Mouse (Mus musculus) intestine, embryonic 16.5 days (tissue): ENCODE data around the gene Sox18. TPM values are rescaled to one million over a fixed set of nuclear protein-coding genes. Genes with fewer than 3 reads are reported as not detected.

Source experiments
- ATAC-seq: fragments of 200-750 bp; cut with Nextera tagmentation; 2 replicates; pipeline ENCODE4 v1.8.0; 2017; ENCODE audit warnings: moderate TSS enrichment, moderate library complexity
- H3K27ac ChIP-seq: fragments of 300-500 bp; sonication (generic); 2 replicates; pipeline ENCODE4 v1.5.1; 2014; ENCODE audit warnings: mild to moderate bottlenecking, low read length
- H3K27me3 ChIP-seq: fragments of 300-500 bp; sonication (generic); replicated peaks from 2 replicates; pipeline ENCODE4 v1.6.1; 2014; ENCODE audit warnings: low read length, control low read depth, mixed read lengths; ENCODE audit not compliant: control insufficient read depth, insufficient read depth
- H3K36me3 ChIP-seq: fragments of 300-500 bp; sonication (generic); 2 replicates; pipeline ENCODE4 v1.6.1; 2014; ENCODE audit warnings: low read length, control low read depth; ENCODE audit not compliant: control insufficient read depth, insufficient read depth
- H3K4me1 ChIP-seq: fragments of 300-500 bp; sonication (generic); 2 replicates; pipeline ENCODE4 v1.6.1; 2014; ENCODE audit warnings: low read length, control low read depth, mixed read lengths; ENCODE audit not compliant: control insufficient read depth, insufficient read depth
- H3K4me2 ChIP-seq: fragments of 300-500 bp; sonication (generic); 2 replicates; pipeline ENCODE4 v1.6.1; 2014; ENCODE audit warnings: low read depth, low read length, control low read depth
- H3K4me3 ChIP-seq: fragments of 300-500 bp; sonication (generic); 2 replicates; pipeline ENCODE4 v1.5.1; 2014; ENCODE audit warnings: mild to moderate bottlenecking, low read length
- H3K9ac ChIP-seq: fragments of 300-500 bp; sonication (generic); 2 replicates; pipeline ENCODE4 v1.6.1; 2014; ENCODE audit warnings: low read depth, low read length
- H3K9me3 ChIP-seq: fragments of 300-500 bp; sonication (generic); 2 replicates; pipeline ENCODE4 v1.6.1; 2016; ENCODE audit warnings: low read length, control low read depth; ENCODE audit not compliant: control insufficient read depth
- whole genome bisulfite sequencing: fragments of 180-500 bp; shearing (Covaris S2); extraction: QIAGEN DNeasy Blood & Tissue Kit; methylation state at CpG from one replicate; pipeline ENCODE4 v1.1.7; 2014; 5-methylcytosine and 5-hydroxymethylcytosine counted together
- polyA plus RNA-seq: library from polyadenylated mRNA; unstranded; fragments of >200 nt; fragmentation: Nextera tagmentation; extraction: Ambion mirVana; gene quantifications from 2 replicates; pipeline ENCODE4 v1.2.1, GENCODE M21; 2015

Sox18 gene
- polyA plus RNA-seq, 1 experiment from 2014 or later = 30.1 TPM

GRCm38 (mm10) chr2:181695776-181696175, 24.3 kb upstream of the Sox18 start:
- Histone ChIP-seq H3K9me3 (no peaks in the 10 kb centered on the region), H3K4me2 (no peak overlapping the region), H3K4me1 (peaks cover 13% of the 10 kb centered on the region), H3K9ac (no peak overlapping the region), H3K27me3 (no peaks in the 10 kb centered on the region), H3K27ac (no peak overlapping the region), H3K36me3 (no peaks in the 10 kb centered on the region), H3K4me3 (no peak overlapping the region)
- WGBS = 68% methylated on average over 1 of the region's 1 CpGs
- ATAC-seq = no peak

DNA sequence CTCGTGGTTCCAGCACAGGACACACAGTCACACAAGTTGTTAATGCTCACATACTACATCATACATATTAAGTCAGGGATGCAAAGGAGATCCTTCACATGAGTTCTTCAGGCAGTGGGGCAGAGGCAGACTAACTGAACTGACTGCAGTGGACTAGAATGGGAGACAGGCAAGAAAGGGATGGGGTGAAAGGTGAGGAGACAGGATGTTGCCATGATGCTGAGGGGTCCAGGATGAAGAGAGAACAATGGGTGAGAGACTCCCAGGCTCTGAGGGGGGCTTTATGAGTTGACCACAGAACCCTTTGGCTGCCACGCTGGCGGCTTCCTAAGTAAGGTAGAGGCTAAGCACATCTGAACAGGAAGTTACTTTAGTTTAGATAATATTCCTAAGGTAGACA, 23.1 kb upstream of the Sox18 start:
- H3K27ac ChIP-seq = no peak overlapping the region
- H3K9ac ChIP-seq = no peak overlapping the region
- peaks cover 13% of the 10 kb centered on the region for H3K4me1 ChIP-seq
- no peaks in the 10 kb centered on the region for H3K9me3 ChIP-seq
- ATAC-seq = peak; percentile 6; the same call in 1 of the 2 replicates
- no peak overlapping the region for H3K4me3 ChIP-seq
- H3K27me3 ChIP-seq = no peaks in the 10 kb centered on the region
- no peaks in the 10 kb centered on the region for H3K36me3 ChIP-seq
- 81% methylated on average over 3 of the region's 3 CpGs for WGBS
- H3K4me2 ChIP-seq = no peak overlapping the region; the same call in 1 of the 2 replicates

DNA sequence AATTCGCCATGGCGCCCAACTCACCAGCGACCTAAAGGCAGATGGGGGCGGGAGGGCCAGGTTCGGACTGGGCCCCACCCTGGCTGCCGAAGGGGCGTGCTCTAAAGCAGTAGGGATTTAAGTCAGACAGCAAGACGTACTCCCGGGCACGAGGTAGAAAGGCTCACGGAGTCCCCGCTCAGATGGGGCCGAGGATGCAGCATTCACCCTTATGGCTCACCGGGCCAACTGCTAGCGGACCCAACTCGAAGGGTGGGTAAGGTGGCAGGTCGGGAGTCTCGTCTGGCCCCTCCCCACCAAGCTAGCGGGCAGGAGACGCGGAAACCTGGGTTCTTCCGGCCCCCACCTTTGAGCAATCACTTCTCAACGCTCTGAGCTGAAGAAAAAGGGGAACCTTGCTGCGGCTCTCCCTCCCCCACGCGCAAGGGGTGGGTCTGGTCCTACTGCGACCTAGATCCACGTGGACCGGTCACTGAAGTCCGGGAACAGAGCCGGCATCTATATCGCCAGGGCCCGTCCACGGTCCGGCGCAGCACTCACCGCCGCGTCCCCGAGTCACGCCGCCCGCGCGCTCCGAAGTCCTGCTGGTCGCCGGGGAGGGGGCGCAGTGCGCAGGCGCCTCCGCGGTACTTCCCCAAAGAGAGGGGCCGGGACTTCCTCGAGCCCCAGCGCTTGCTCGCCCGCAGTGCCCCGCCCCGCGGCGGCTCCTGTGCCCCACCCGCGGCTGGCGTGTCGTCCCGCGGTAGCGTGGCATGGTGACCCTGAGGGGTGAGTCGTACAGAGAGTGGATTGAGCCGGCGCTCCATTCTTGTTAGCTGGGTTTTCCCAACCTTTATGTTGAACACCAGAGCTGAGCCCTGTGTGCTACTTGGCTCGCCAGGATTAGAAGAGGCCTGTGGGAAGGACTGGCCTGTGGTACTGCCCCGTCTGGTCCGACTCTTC, 22.2 kb upstream of the Sox18 start, which contains the start of gene Rgs19:
Gene Rgs19 (minus strand): TSS at position 639 of the 942 bp plus-strand sequence.
- Histone ChIP-seq H3K9ac (peak within 1 kb of the TSS; percentile 83), H3K4me3 (peak within 1 kb of the TSS; percentile 74), H3K4me2 (peak within 1 kb of the TSS; percentile 95), H3K27ac (peak within 1 kb of the TSS; percentile 41; the same call in 1 of the 2 replicates), H3K27me3 (no peaks in the 10 kb centered on the region), H3K9me3 (no peaks in the 10 kb centered on the region), H3K36me3 (peaks cover 3% of the 10 kb centered on the region; the same call in 1 of the 2 replicates), H3K4me1 (peaks cover 13% of the 10 kb centered on the region)
- peak; percentile 92 for ATAC-seq
- WGBS = 1% methylated on average over 74 of the region's 75 CpGs

- H3K9me3 ChIP-seq = no peaks in the 10 kb centered on the region
- ATAC-seq = no peak
- H3K4me1 ChIP-seq = peaks cover 13% of the 10 kb centered on the region
- H3K27me3 ChIP-seq = no peaks in the 10 kb centered on the region
- 93% methylated on average over 3 of the region's 3 CpGs for WGBS
- H3K4me3 ChIP-seq = peak overlapping the region; percentile 74; the same call in 1 of the 2 replicates
- H3K9ac ChIP-seq = no peak overlapping the region
- H3K36me3 ChIP-seq = peaks cover 7% of the 10 kb centered on the region; the same call in 1 of the 2 replicates
- no peak overlapping the region for H3K27ac ChIP-seq
- H3K4me2 ChIP-seq = peak overlapping the region; percentile 95; the same call in 1 of the 2 replicates
Observed at GRCm38 (mm10) chr2:181692304-181692703, 20.9 kb upstream of the Sox18 start.

GRCm38 (mm10) chr2:181691571-181691970, 20.1 kb upstream of the Sox18 start:
- Histone ChIP-seq H3K36me3 (peaks cover 8% of the 10 kb centered on the region; the same call in 1 of the 2 replicates), H3K9ac (no peak overlapping the region), H3K9me3 (no peaks in the 10 kb centered on the region), H3K4me3 (no peak overlapping the region), H3K27me3 (no peaks in the 10 kb centered on the region), H3K27ac (no peak overlapping the region), H3K4me2 (no peak overlapping the region), H3K4me1 (peaks cover 13% of the 10 kb centered on the region)
- ATAC-seq = no peak
- WGBS = 89% methylated on average over 4 of the region's 4 CpGs

DNA sequence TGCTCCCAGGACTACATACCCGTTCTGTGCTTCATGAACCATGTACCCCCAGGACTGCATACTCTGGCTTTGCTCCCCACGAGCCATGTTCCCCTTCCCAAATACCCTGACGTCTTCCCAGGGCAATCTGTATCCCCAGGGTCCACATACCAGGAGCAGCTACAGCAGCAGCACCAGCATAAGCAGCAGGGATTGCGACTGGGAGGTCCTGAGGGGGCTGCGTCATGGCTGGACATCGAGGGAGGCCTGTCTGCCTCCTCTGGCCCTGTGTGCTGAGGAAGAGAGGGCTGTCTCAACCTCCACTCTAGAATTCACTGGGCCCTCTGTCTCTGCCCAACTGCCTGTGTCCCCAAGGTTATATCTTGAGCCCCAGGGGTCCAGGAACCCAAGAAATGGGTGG, 19.6 kb upstream of the Sox18 start:
- Histone ChIP-seq H3K36me3 (peaks cover 8% of the 10 kb centered on the region; the same call in 1 of the 2 replicates), H3K9ac (no peak overlapping the region), H3K27ac (no peak overlapping the region), H3K4me2 (no peak overlapping the region), H3K27me3 (no peaks in the 10 kb centered on the region), H3K4me1 (peaks cover 13% of the 10 kb centered on the region), H3K4me3 (no peak overlapping the region), H3K9me3 (no peaks in the 10 kb centered on the region)
- ATAC-seq = no peak
- WGBS = 82% methylated on average over 6 of the region's 6 CpGs

DNA sequence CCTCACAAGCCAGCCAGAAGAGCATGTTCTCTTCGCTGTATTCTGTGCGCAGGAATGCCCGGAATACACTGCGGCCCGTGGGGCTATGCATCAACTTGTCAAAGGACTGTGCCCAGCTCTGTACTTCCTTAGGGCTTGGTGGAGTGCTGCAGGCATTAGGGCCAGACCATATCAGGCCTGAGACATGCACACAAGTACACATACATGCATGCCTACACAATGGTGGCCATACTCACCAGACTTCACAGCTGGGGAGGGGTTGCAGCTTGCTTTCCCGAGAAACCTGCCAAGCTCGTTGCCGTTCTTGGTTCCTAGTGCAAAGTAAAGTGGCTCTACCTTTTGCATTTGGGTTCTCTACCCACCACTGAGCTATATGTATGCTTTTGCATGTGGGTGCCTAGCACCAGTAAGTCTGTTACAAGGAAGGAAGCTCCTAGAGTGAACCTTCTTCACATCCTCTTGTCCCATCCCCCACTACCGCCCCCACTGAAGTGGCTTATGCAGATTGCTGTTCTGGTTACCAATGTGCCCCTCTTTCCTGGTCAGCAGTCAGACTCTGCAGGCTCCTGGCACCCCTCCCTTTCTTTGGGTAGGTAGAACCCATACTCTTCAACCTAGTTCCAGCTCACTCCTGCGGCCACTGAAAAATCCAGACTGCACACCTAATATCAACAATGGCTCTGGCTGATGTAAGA, 18.2 kb upstream of the Sox18 start:
- Histone ChIP-seq H3K27ac (no peak overlapping the region), H3K4me2 (no peak overlapping the region), H3K4me3 (no peak overlapping the region), H3K27me3 (no peaks in the 10 kb centered on the region), H3K9ac (no peak overlapping the region), H3K4me1 (peaks cover 13% of the 10 kb centered on the region), H3K9me3 (no peaks in the 10 kb centered on the region), H3K36me3 (peaks cover 8% of the 10 kb centered on the region; the same call in 1 of the 2 replicates)
- WGBS = 88% methylated on average over 10 of the region's 10 CpGs
- ATAC-seq = no peak

- Histone ChIP-seq H3K27ac (no peak overlapping the region), H3K4me1 (peaks cover 2% of the 10 kb centered on the region; the same call in 1 of the 2 replicates), H3K9ac (no peak overlapping the region), H3K27me3 (no peaks in the 10 kb centered on the region), H3K36me3 (peaks cover 8% of the 10 kb centered on the region; the same call in 1 of the 2 replicates), H3K4me2 (no peak overlapping the region), H3K4me3 (no peak overlapping the region), H3K9me3 (no peaks in the 10 kb centered on the region)
- 95% methylated on average over 8 of the region's 8 CpGs for WGBS
- ATAC-seq = no peak
Observed at GRCm38 (mm10) chr2:181687586-181687985, 16.1 kb upstream of the Sox18 start.

DNA sequence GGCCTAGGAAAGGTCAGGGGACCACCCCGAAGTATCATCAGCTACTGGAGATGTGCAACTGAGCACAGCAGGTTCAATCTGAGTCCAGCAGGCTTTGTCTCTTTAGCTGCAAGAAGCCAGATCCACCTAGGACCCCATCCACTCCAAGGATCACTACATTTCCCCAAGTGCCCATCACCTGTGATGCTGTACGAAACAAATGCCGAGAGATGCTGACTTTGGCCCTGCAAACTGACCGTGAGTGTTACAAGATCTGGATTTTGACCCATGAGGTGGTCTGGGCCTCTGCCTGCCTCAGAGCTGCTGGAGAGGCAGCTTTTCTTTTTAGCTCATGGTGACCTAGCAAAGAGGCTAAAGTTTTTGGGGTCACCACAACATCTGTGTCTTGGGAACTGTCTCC, 14.2 kb upstream of the Sox18 start:
- Histone ChIP-seq H3K9me3 (no peaks in the 10 kb centered on the region), H3K9ac (no peak overlapping the region), H3K4me2 (no peak overlapping the region), H3K4me1 (peaks cover 5% of the 10 kb centered on the region; the same call in 1 of the 2 replicates), H3K27me3 (no peaks in the 10 kb centered on the region), H3K4me3 (no peak overlapping the region), H3K36me3 (peaks cover 8% of the 10 kb centered on the region; the same call in 1 of the 2 replicates), H3K27ac (no peak overlapping the region)
- no peak for ATAC-seq
- WGBS = 92% methylated on average over 4 of the region's 4 CpGs
